Mouse (Mus musculus): ENCODE data around the gene Ddx46.

DNA sequence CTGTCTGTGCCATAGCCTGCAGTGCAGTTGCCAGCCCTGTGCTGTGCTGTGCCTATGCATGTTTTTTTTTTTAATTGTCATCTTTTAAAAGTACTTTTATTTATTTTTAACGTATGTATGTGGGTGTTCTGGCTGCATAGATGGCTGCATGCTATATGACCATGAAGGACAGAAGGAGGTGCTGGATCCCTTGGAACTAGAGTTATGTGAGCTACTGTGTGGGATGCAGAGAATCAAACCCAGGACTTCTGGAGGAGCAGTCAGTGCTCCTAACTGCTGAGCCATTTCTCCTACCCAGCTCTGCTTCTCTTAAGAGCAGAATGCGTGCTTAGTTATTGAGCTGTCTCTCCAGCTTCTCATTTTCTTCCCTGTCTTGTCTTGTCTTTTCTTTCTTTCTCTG is 87.2 kb downstream of the Ddx46 start:
- TF ChIP-seq POLR2A (IDR thresholded peaks at IDR 0.05; ENCODE audit: borderline replicate concordance, extremely low read depth, insufficient read depth, insufficient read length, poor library complexity, severe bottlenecking) (no peak), CTCF (IDR thresholded peaks at IDR 0.05; ENCODE audit: borderline replicate concordance, extremely low read depth, insufficient read depth, insufficient read length) (no peak)
